Mouse (Mus musculus): ENCODE data around the gene Nhs. TPM values are rescaled to one million over a fixed set of nuclear protein-coding genes. Genes with fewer than 3 reads are reported as not detected.
A peak's percentile ranks its signal among the peaks of the same experiment; 100 is the strongest.

Nhs gene
- polyA plus RNA-seq (2015; fragmentation: Nextera tagmentation; extraction: Ambion mirVana) = 1.5 TPM in 2 replicates

DNA sequence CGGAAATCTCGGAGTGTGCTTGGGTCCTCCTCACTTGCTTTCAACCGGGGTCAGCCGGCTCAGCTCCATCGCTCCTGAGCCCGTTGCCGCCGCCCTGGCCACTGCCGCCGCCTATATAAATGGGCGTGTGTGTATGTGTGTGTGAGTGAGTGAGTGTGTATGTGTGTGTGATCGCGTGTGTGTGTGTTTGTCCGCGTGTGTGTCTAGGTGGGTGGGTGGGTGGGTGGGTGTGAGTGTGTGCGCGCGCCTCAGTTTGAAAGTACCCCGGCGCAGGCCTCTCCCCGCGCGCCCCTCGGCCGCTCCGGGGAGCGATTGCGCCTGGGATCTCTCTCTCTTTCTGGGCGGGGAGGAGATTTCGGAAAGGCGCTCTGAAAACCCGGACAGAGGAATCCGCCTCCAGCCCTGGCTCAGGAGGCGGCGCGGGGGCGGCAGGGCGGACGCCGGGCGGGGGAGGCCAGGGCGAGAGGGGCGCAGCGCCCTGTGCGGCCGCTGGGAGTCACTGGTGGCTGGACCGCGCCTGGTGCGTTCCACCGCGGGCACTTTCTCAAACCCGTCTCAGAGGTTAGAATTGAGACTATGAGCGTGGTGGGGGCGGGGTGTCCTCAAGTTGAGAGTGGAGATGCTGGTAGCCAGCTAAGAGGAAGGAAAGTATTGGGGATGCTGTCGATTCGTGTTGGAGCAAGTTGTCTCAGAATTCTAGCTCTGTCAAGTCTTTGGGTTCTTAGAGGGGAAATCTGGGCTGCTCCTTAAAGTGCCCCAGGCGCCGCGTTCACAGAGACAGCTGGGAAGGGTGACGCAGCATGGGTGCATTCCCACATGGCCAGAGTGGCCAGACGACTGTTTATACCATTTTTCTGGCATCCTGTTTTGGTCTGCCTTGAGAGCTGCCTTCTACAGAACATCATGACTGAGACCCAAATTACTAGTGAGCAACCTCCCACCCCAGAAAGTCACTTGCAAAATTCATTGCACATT, at the start of gene Nhs:
Gene Nhs, minus strand, starts transcription at position 94 of the 975 bp plus-strand sequence.
- H3K27me3 ChIP-seq (replicated peaks) = peaks cover 17% of the 10 kb centered on the region

DNA sequence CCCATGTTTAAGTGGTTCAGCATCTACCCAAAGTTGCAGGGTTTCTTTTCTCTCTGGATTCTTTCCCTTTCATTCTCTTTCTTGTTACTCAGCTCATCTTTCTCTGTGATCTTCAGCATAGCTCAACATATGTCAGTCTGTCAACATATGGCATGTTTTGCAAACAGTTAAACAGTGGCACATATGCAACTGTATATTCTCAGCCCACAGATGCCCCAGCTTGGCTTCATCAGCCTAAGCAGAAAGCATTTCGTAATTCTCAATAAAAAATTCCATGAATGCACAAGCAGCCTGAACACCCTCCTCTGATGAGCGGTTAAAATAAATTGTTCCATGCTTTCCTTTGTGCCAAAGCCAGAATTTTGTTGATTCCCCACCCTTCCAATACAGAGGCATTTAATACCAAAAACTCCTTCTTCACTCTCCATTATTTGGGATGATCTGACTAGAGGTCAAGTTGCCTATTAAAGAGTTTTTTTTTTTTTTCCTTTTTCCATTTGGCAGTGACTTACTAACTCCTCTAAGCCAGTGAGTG, 46.9 kb upstream of the Nhs start:
- Histone ChIP-seq H3K4me2 (replicated peaks) (no peak overlapping the region), H3K36me3 (no peaks in the 10 kb centered on the region), H3K27me3 (replicated peaks) (no peaks in the 10 kb centered on the region), H3K4me1 (replicated peaks) (no peaks in the 10 kb centered on the region), H3K9me3 (no peaks in the 10 kb centered on the region), H3K9ac (no peak overlapping the region), H3K4me3 (replicated peaks) (no peak overlapping the region), H3K27ac (no peak overlapping the region)
- WGBS = 69% methylated on average over 2 of the region's 2 CpGs
- ATAC-seq = no peak

More for the DNA sequence above, at the start of gene Nhs:
- H3K36me3 ChIP-seq = no peaks in the 10 kb centered on the region
- 21% methylated on average over 59 of the region's 61 CpGs for WGBS
- H3K9me3 ChIP-seq = no peaks in the 10 kb centered on the region
- 0 out of 2 replicates have a peak, but pooled peaks cover 4% of the 10 kb centered on the region for H3K4me1 ChIP-seq (replicated peaks)
- H3K27ac ChIP-seq = no peak within 1 kb of the TSS
- peak within 1 kb of the TSS; percentile 77 for H3K4me2 ChIP-seq (replicated peaks)
- peak within 1 kb of the TSS; percentile 56 for H3K4me3 ChIP-seq (replicated peaks)
- ATAC-seq = peak; percentile 91
- H3K9ac ChIP-seq = peak within 1 kb of the TSS; percentile 57

DNA sequence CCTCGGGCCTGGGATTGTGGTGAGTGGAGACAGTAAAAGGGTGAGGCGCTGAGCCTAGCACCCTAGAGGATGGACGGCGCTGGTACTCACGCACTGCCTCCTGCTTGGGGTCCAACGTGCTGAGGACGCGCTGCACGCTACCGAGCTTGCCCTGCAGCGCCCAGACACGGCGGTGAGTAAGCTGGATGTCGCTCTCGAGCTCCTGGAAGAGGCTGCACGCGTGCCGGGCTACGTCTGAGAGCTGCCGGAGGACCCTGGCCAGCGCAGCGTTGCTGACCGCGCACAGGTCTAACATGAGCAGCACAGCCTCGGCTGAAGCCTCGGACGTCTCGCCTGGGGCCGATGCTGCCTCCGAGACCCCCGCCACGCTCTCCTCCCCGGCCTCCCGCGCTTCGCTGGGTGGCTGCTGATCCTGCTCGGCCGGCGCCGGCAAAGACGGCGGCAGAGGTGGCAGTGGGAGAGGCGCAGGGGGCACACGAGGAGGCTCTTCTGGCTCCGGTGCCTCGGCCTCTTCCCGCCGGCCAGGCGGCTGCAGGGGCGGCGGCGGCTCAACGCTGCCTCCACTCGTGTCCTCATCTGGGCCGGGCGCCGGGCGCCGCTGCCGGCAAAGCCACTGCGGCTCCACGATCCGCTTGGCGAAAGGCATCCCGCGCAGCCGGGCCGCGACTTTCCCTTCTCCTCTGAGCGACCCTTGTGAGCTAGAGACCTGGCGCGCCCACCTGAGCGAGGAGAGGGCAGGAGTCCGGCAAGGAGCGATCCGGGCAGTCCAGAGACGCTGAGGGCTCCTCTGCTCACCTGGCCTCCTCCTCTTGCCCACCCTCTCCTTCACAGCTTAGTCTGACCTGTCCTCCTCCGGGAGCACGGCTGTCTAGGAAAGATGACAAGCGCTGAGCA, 540 bp downstream of the Nhs start:
- Histone ChIP-seq H3K9ac (peak overlapping the region; percentile 57), H3K4me2 (replicated peaks) (peak overlapping the region; percentile 77), H3K9me3 (no peaks in the 10 kb centered on the region), H3K4me1 (replicated peaks) (0 out of 2 replicates have a peak, but pooled peaks cover 4% of the 10 kb centered on the region), H3K27me3 (replicated peaks) (peaks cover 17% of the 10 kb centered on the region), H3K27ac (no peak overlapping the region), H3K36me3 (no peaks in the 10 kb centered on the region), H3K4me3 (replicated peaks) (peak overlapping the region; percentile 56)
- 26% methylated on average over 65 of the region's 80 CpGs for WGBS
- peak; percentile 61 for ATAC-seq

DNA sequence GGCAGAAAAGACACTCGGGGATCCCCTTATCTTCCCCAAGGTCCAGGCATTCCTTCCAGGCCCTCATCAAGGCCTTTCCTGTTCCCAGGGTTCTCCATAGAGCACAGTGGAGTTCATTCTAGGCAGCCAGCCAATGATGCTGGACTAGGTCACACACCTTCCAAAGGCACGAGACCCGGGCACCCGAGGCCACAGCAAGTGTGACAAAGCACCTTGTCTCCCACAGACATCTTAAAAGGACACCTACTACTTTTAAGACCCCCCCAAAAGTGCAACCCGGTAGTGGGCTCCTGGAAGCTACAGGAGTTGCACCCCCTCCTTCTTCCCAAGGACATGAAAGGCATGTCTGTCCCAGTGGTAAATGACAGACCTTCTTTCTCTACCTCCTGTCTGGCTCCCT, 1.4 kb downstream of the Nhs start:
- Histone ChIP-seq H3K4me3 (replicated peaks) (peak overlapping the region; percentile 56), H3K27me3 (replicated peaks) (peaks cover 17% of the 10 kb centered on the region), H3K27ac (no peak overlapping the region), H3K9ac (peak overlapping the region; percentile 57), H3K4me1 (replicated peaks) (0 out of 2 replicates have a peak, but pooled peaks cover 4% of the 10 kb centered on the region), H3K4me2 (replicated peaks) (peak overlapping the region; percentile 77), H3K9me3 (no peaks in the 10 kb centered on the region), H3K36me3 (no peaks in the 10 kb centered on the region)
- 42% methylated on average over 5 of the region's 5 CpGs for WGBS
- no peak for ATAC-seq

DNA sequence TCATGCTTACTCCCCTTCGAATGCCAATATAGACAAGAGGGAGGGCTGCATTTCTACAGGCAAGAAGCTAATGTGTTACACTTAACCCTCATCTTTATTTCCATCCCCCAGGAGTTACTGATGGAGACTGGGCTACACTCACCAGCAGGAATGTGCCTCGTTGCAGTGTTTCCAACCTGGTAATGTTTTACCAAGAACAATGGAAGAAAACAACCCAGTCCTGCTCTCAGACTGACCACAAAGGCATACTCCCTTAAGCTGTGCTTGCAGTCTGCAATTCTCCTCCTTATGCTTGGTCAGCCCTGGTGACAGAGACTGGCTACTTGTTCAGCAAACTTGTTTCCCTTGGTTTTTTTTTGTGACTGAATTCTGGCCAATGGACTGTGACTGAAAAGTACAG, 21.7 kb downstream of the Nhs start:
- Histone ChIP-seq H3K27me3 (replicated peaks) (0 out of 2 replicates have a peak, but pooled peaks cover 4% of the 10 kb centered on the region), H3K4me2 (replicated peaks) (no peak overlapping the region), H3K36me3 (no peaks in the 10 kb centered on the region), H3K4me1 (replicated peaks) (no peaks in the 10 kb centered on the region), H3K9ac (no peak overlapping the region), H3K9me3 (no peaks in the 10 kb centered on the region), H3K27ac (no peak overlapping the region), H3K4me3 (replicated peaks) (no peak overlapping the region)
- ATAC-seq = no peak
- 50% methylated on average over 2 of the region's 2 CpGs for WGBS

DNA sequence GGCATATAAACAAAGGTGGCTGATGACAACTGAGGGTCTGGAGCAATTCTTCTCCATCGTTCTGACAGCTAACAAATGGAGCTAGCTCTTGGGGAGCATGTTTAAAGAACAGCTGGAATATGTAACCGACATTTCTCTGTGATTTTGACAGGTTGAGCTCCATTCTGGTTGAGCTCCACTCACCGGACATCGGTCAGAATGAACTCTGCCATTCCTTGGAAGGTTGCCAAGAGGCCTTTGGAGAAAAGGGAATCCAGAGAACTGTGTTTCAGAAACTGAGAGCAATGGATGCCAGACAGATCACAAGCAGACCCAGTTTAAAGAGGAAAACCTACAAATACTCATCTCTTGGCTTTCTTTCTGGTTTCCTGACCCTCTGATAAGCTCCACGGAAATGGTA, 46.3 kb downstream of the Nhs start:
- Histone ChIP-seq H3K4me1 (replicated peaks) (no peaks in the 10 kb centered on the region), H3K9ac (no peak overlapping the region), H3K4me3 (replicated peaks) (no peak overlapping the region), H3K27me3 (replicated peaks) (no peaks in the 10 kb centered on the region), H3K9me3 (no peaks in the 10 kb centered on the region), H3K27ac (no peak overlapping the region), H3K36me3 (no peaks in the 10 kb centered on the region), H3K4me2 (replicated peaks) (no peak overlapping the region)
- WGBS = 36% methylated on average over 5 of the region's 5 CpGs
- no peak for ATAC-seq

DNA sequence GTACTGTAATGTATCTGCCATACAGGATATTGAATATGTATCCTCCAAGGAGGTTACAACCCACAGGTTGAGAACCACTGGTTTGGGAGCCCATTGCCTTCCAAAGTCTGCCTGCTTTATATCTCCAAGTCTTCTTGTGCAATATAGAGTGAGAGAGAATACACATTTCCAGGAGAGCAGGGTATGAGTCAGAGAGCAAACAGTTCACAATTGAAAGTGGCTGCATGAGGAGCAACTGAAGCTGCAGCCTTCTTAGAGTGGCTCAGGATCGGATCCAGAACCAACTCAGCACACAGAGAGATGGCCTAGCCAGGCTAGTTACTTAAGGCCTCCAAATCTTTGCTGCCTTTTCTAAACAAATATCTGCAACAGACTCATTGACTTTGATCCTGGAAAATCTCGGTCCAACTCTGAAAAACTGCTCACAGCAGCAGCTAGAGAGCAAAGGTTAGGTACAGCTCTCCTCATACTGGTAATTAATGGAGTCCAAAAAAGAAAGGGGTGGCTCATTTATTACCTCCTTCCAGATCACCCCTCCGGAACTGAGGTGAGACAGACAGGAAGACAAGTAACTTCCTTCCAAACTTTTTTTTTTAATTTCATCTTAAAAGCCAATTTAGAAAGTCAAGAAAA, 56.6 kb downstream of the Nhs start:
- no peaks in the 10 kb centered on the region for H3K27me3 ChIP-seq (replicated peaks)
- no peaks in the 10 kb centered on the region for H3K4me1 ChIP-seq (replicated peaks)
- H3K4me3 ChIP-seq (replicated peaks) = no peak overlapping the region
- ATAC-seq = peak; percentile 86
- 48% methylated on average over 3 of the region's 3 CpGs for WGBS
- no peak overlapping the region for H3K4me2 ChIP-seq (replicated peaks)
- H3K9me3 ChIP-seq = no peaks in the 10 kb centered on the region
- H3K36me3 ChIP-seq = no peaks in the 10 kb centered on the region
- H3K9ac ChIP-seq = no peak overlapping the region
- no peak overlapping the region for H3K27ac ChIP-seq

DNA sequence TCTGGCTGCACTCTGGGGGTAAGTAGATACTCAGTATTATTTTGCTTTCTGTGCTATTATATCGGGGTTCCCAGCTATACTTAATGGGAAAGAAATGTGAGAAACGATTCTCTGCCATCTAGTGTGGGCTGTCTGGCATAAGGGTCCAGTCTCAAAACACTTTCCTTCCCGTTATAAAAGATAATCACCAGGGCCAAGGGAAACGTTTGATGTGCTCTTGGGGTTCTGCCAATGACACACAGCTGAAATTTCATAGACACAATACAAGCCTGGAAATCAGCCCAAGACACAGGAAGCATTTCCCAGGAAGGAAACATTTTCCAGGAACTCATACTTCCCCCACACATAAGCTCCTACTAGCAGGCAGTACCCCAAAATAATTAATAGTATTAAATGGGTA, 61.2 kb downstream of the Nhs start:
- no peaks in the 10 kb centered on the region for H3K9me3 ChIP-seq
- no peak for ATAC-seq
- H3K36me3 ChIP-seq = no peaks in the 10 kb centered on the region
- no peaks in the 10 kb centered on the region for H3K27me3 ChIP-seq (replicated peaks)
- no peak overlapping the region for H3K4me3 ChIP-seq (replicated peaks)
- H3K4me1 ChIP-seq (replicated peaks) = no peaks in the 10 kb centered on the region
- 50% methylated on average over 4 of the region's 4 CpGs for WGBS
- no peak overlapping the region for H3K9ac ChIP-seq
- H3K4me2 ChIP-seq (replicated peaks) = no peak overlapping the region
- H3K27ac ChIP-seq = no peak overlapping the region

DNA sequence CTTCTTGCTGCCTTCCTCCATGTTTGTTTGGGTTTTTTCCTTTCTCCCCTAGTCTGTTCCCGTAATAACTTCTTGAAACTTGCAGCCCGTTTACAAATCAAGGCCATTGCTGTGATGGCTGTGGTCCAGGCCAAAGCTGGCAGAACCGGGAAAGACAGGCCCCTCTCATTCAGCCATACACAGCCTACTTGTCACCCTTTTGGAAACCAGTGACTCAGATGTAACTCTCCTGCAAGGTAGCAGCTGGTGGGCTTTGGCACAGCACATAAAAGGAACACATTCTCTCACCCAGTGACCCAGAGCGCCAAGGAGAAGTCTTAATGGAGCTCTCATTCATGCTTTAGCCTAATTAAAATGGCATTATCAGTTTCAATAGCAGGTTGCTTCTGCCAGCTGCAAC, 72.2 kb downstream of the Nhs start:
- Histone ChIP-seq H3K9me3 (no peaks in the 10 kb centered on the region), H3K4me3 (replicated peaks) (no peak overlapping the region), H3K27me3 (replicated peaks) (no peaks in the 10 kb centered on the region), H3K4me1 (replicated peaks) (no peaks in the 10 kb centered on the region), H3K9ac (no peak overlapping the region), H3K36me3 (no peaks in the 10 kb centered on the region), H3K27ac (no peak overlapping the region), H3K4me2 (replicated peaks) (no peak overlapping the region)
- 67% methylated on average over 4 of the region's 4 CpGs for WGBS
- ATAC-seq = no peak

DNA sequence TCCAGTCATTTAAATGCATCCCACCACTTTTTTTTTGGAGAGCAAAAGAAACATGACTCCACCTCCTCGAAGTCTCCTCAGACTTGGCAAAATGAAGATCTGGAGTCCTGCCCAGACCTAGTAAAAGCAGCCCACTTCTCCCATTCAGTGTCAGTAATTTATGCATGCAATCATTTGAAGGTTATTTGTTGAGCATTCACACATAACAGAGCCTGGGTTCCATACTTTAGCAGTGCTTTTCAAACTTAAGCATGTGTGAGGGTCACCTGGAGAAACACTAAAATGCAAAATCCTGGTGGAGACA, 73.7 kb downstream of the Nhs start:
- Histone ChIP-seq H3K9me3 (no peaks in the 10 kb centered on the region), H3K27ac (no peak overlapping the region), H3K9ac (no peak overlapping the region), H3K4me2 (replicated peaks) (no peak overlapping the region), H3K4me3 (replicated peaks) (no peak overlapping the region), H3K27me3 (replicated peaks) (no peaks in the 10 kb centered on the region), H3K36me3 (no peaks in the 10 kb centered on the region), H3K4me1 (replicated peaks) (no peaks in the 10 kb centered on the region)
- WGBS = 43% methylated on average over 1 of the region's 1 CpGs
- no peak for ATAC-seq

DNA sequence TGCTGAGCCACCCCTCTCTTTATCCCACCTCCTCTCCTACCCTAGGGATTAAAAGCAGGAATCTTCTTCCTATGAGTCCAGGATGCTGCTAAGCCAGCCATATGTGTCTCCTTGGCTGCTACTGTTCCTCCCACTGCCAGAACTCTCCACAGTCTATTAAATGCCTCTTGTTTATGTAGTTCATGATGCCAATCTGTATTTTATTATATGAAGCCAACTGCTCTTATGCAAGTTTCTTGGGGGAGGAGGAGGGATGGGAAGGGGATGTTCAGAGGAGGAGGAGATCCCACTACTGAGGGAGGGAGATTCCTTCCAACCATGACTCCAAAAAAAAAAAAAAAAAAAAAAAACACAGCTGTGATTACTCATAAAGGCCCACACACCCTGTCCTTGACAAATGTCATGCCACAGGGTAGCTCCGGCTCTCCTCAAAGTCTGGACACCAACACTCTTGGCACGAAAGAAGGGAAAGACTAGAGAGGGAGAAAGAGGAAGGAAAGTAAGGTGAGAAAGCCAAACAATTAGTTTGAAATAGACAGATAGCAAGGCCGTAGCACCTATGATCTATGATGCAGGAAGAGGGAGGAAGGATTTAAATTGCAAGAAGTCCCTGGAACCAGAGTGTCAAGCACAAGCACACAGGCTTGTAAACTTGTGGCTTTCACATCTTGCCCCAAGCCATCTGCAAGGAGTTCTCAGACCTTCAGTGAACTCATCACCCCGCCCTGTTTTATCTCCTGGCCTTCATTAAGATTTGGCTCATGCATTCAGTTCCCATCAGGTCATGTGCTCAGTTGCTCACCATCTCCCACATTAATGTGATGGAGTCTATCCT, 74.3 kb downstream of the Nhs start:
- Histone ChIP-seq H3K9me3 (no peaks in the 10 kb centered on the region), H3K4me1 (replicated peaks) (no peaks in the 10 kb centered on the region), H3K4me3 (replicated peaks) (no peak overlapping the region), H3K36me3 (no peaks in the 10 kb centered on the region), H3K27ac (no peak overlapping the region), H3K4me2 (replicated peaks) (no peak overlapping the region), H3K27me3 (replicated peaks) (0 out of 2 replicates have a peak, but pooled peaks cover 3% of the 10 kb centered on the region), H3K9ac (no peak overlapping the region)
- no peak for ATAC-seq
- 70% methylated on average over 4 of the region's 4 CpGs for WGBS

Data from intestine, embryonic 15.5 days (tissue).